Mouse (Mus musculus) MEL (cell line): Measurements from ENCODE around the gene Men1. TPM values are rescaled to one million over a fixed set of nuclear protein-coding genes. Genes with fewer than 3 reads are reported as not detected.

Experiments used
- DNase-seq: peaks from one replicate; pipeline ENCODE4 v3.0.0; 2011; ENCODE audit warnings: low read depth, low spot score
- H3K27ac ChIP-seq: 2 replicates; pipeline ENCODE4 v1.5.1; 2012; ENCODE audit warnings: low read depth, mild to moderate bottlenecking, control low read depth, low read length, moderate library complexity; ENCODE audit not compliant: control insufficient read depth
- H3K27me3 ChIP-seq, 2 experiments: fragments of 150-350 bp in 1 of 2; sonication (generic) in 1 of 2; 2 replicates each; pipeline ENCODE4 v1.6.1; 2012; ENCODE audit warnings: low read length in 2 of 2, mild to moderate bottlenecking in 2 of 2, improper control_type of control experiment in 1 of 2, moderate library complexity in 1 of 2; ENCODE audit not compliant: insufficient read depth in 2 of 2, control insufficient read depth in 1 of 2
- H3K36me3 ChIP-seq, 2 experiments: 2 replicates each; pipeline ENCODE4 v1.6.1; 2012 to 2014; ENCODE audit warnings: low read length in 2 of 2, improper control_type of control experiment in 1 of 2, inconsistent platforms in 1 of 2, mild to moderate bottlenecking in 1 of 2; ENCODE audit not compliant: insufficient read depth in 2 of 2, control insufficient read depth in 1 of 2
- H3K4me1 ChIP-seq, 2 experiments: fragments of 150-350 bp in 1 of 2; sonication (generic) in 1 of 2; 2 replicates each; pipeline ENCODE4 v1.6.1; 2012; ENCODE audit warnings: low read length in 2 of 2, improper control_type of control experiment in 1 of 2, mild to moderate bottlenecking in 1 of 2; ENCODE audit not compliant: insufficient read depth in 2 of 2, control insufficient read depth in 1 of 2
- H3K4me3 ChIP-seq, 2 experiments: fragments of 150-350 bp in 1 of 2; sonication (generic) in 1 of 2; 2 replicates each; pipeline ENCODE4 v1.5.1; 2012; ENCODE audit warnings: low read depth in 2 of 2, low read length in 2 of 2, mild to moderate bottlenecking in 2 of 2, moderate library complexity in 2 of 2, control low read depth in 1 of 2, improper control_type of control experiment in 1 of 2; ENCODE audit not compliant: control insufficient read depth in 1 of 2, insufficient read depth in 1 of 2
- H3K79me2 ChIP-seq: 2 replicates; pipeline ENCODE4 v1.6.1; 2012; ENCODE audit warnings: mild to moderate bottlenecking, low read length, moderate library complexity; ENCODE audit not compliant: control insufficient read depth, poor library complexity, insufficient read depth
- H3K9ac ChIP-seq: 2 replicates; pipeline ENCODE4 v1.6.1; 2012; ENCODE audit warnings: low read depth, mild to moderate bottlenecking, control low read depth, low read length, moderate library complexity; ENCODE audit not compliant: control insufficient read depth, poor library complexity, severe bottlenecking
- H3K9me3 ChIP-seq: fragments of 150-350 bp; sonication (generic); replicated peaks from 2 replicates; pipeline ENCODE4 v1.6.1; 2012; ENCODE audit warnings: mild to moderate bottlenecking, low read length, improper control_type of control experiment, moderate library complexity; ENCODE audit not compliant: insufficient read depth
- BHLHE40 ChIP-seq: IDR thresholded peaks from 2 replicates; pipeline ENCODE4 v1.6.1; 2012; ENCODE audit warnings: low read depth, mild to moderate bottlenecking, inconsistent platforms, low read length, improper control_type of control experiment, borderline replicate concordance
- CHD1 ChIP-seq: IDR thresholded peaks from 2 replicates; pipeline ENCODE4 v1.6.1; 2012; ENCODE audit warnings: low read depth, mild to moderate bottlenecking, inconsistent platforms, low read length, improper control_type of control experiment
- E2F4 ChIP-seq: IDR thresholded peaks from 2 replicates; pipeline ENCODE4 v1.6.1; 2011; ENCODE audit warnings: low read depth, low read length, improper control_type of control experiment, borderline replicate concordance
- ELF1 ChIP-seq: IDR thresholded peaks from 2 replicates; pipeline ENCODE4 v1.6.1; 2014; ENCODE audit warnings: low read depth, mild to moderate bottlenecking, inconsistent platforms, low read length, improper control_type of control experiment, moderate library complexity
- EP300 ChIP-seq, 2 experiments: IDR thresholded peaks; 2 replicates each; pipeline ENCODE4 v1.6.1; 2011; ENCODE audit warnings: improper control_type of control experiment in 2 of 2, low read length in 2 of 2, low read depth in 1 of 2, mild to moderate bottlenecking in 1 of 2
- HCFC1 ChIP-seq: IDR thresholded peaks from 2 replicates; pipeline ENCODE4 v1.6.1; 2012; ENCODE audit warnings: low read depth, mild to moderate bottlenecking, inconsistent platforms, low read length, improper control_type of control experiment, moderate library complexity
- JUND ChIP-seq: IDR thresholded peaks from 2 replicates; pipeline ENCODE4 v1.6.1; 2011; ENCODE audit warnings: low read depth, mild to moderate bottlenecking, improper control_type of control experiment, low read length
- KAT2A ChIP-seq: conservative IDR thresholded peaks from 2 replicates; pipeline ENCODE4 v1.6.1; 2012; ENCODE audit warnings: low read depth, low read length, improper control_type of control experiment, inconsistent platforms
- MAZ ChIP-seq: IDR thresholded peaks from 2 replicates; pipeline ENCODE4 v1.6.1; 2012; ENCODE audit warnings: low read depth, mild to moderate bottlenecking, inconsistent platforms, low read length, improper control_type of control experiment
- MXI1 ChIP-seq: IDR thresholded peaks from 2 replicates; pipeline ENCODE4 v1.6.1; 2011; ENCODE audit warnings: mild to moderate bottlenecking, low read depth, low read length, improper control_type of control experiment
- MYC ChIP-seq: IDR thresholded peaks from 2 replicates; pipeline ENCODE4 v1.6.1; 2011; ENCODE audit warnings: low read depth, mild to moderate bottlenecking, low read length, improper control_type of control experiment, moderate library complexity
- NELFE ChIP-seq: IDR thresholded peaks from 2 replicates; pipeline ENCODE4 v1.6.1; 2011; ENCODE audit warnings: low read depth, low read length, improper control_type of control experiment
- SIN3A ChIP-seq: IDR thresholded peaks from 2 replicates; pipeline ENCODE4 v1.6.1; 2012; ENCODE audit warnings: low read length, improper control_type of control experiment, inconsistent platforms
- SMC3 ChIP-seq: IDR thresholded peaks from 2 replicates; pipeline ENCODE4 v1.6.1; 2011; ENCODE audit warnings: low read depth, low read length, improper control_type of control experiment
- UBTF ChIP-seq: IDR thresholded peaks from 2 replicates; pipeline ENCODE4 v1.6.1; 2012; ENCODE audit warnings: low read depth, mild to moderate bottlenecking, inconsistent platforms, low read length, improper control_type of control experiment, moderate library complexity, borderline replicate concordance; ENCODE audit not compliant: insufficient read depth
- ZC3H11A ChIP-seq: IDR thresholded peaks from 2 replicates; pipeline ENCODE4 v1.6.1; 2012; ENCODE audit warnings: low read depth, mild to moderate bottlenecking, inconsistent platforms, low read length, improper control_type of control experiment
- ZMIZ1 ChIP-seq: IDR thresholded peaks from 2 replicates; pipeline ENCODE4 v1.6.1; 2012; ENCODE audit warnings: low read depth, mild to moderate bottlenecking, inconsistent platforms, low read length, improper control_type of control experiment, moderate library complexity
- ZNF384 ChIP-seq: IDR thresholded peaks from 2 replicates; pipeline ENCODE4 v1.6.1; 2012; ENCODE audit warnings: low read depth, mild to moderate bottlenecking, inconsistent platforms, low read length, improper control_type of control experiment
- polyA plus RNA-seq, 2 experiments: library from polyadenylated mRNA; stranded (reverse) in 1 of 2; unstranded in 1 of 2; fragments of >175 nt in 1 of 2; fragments of >200 nt in 1 of 2; gene quantifications; 2 replicates each; pipeline versions ENCODE4 v1.2.1 to v1.2.4; 2012; ENCODE audit warnings: low replicate concordance in 2 of 2, low read depth in 1 of 2; ENCODE audit not compliant: insufficient read length in 2 of 2, insufficient read depth in 1 of 2, missing spikeins in 1 of 2
- total RNA-seq: library from RNA; depleted of rRNA; stranded (reverse); fragments of 300-350 nt; gene quantifications from 2 replicates; pipeline ENCODE4 v1.2.3, GENCODE M21; 2012

Gene Men1
- total and polyA plus RNA-seq, 3 experiments = 39.4 to 132 TPM; not detected in 1

DNA sequence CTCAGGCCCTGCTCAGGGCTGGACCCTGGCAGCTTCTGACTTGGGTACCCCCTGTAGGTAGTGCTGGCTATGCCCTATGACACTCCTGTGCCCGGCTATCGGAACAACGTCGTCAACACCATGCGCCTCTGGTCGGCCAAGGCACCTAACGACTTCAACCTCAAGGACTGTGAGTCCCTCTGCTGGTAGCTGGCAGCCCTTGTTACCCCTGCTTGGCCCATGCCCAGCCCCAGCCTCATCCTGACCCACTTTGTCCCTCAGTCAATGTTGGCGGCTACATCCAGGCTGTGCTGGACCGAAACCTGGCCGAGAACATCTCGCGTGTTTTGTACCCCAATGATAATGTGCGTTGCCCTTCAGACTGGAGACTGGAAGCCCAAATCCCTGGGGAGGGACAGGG lies 53.2 kb downstream of the Men1 start:
- DNase-seq = no peak
- no peaks in the 10 kb centered on the region for H3K4me1 ChIP-seq
- H3K9me3 ChIP-seq = no peaks in the 10 kb centered on the region
- no peaks in the 10 kb centered on the region for H3K36me3 ChIP-seq
- no peaks in the 10 kb centered on the region for H3K27me3 ChIP-seq
- no peak for TF ChIP-seq E2F4
- H3K27ac ChIP-seq = no peak overlapping the region
- H3K79me2 ChIP-seq = no peaks in the 10 kb centered on the region
- H3K9ac ChIP-seq = no peak overlapping the region
- H3K4me3 ChIP-seq = no peak overlapping the region

- H3K9ac ChIP-seq = no peak overlapping the region
- no peak for DNase-seq
These were observed 55.0 kb downstream of the Men1 start for GRCm38 (mm10) chr19:6389803-6390202.

GRCm38 (mm10) chr19:6390251-6390650 lies 55.5 kb downstream of the Men1 start:
- no peaks in the 10 kb centered on the region for H3K9me3 ChIP-seq
- H3K36me3 ChIP-seq = no peaks in the 10 kb centered on the region
- DNase-seq = no peak
- H3K9ac ChIP-seq = no peak overlapping the region
- no peaks in the 10 kb centered on the region for H3K79me2 ChIP-seq
- no peaks in the 10 kb centered on the region for H3K4me1 ChIP-seq
- no peaks in the 10 kb centered on the region for H3K27me3 ChIP-seq
- no peak overlapping the region for H3K27ac ChIP-seq
- H3K4me3 ChIP-seq = no peak overlapping the region
- no peak for TF ChIP-seq MAZ
- no peak for TF ChIP-seq BHLHE40
- TF ChIP-seq CHD1 = no peak
- TF ChIP-seq EP300 (IDR thresholded peaks at IDR 0.05; ENCODE audit: low read depth in 1 of 2, low read length in 2 of 2) = no peak
- TF ChIP-seq E2F4 = no peak

More at GRCm38 (mm10) chr19:6389803-6390202, 55.0 kb downstream of the Men1 start:
- no peak overlapping the region for H3K4me3 ChIP-seq
- H3K9me3 ChIP-seq = no peaks in the 10 kb centered on the region
- H3K36me3 ChIP-seq = no peaks in the 10 kb centered on the region
- no peaks in the 10 kb centered on the region for H3K27me3 ChIP-seq
- TF ChIP-seq ELF1 (no peak), ZNF384 (no peak), NELFE (no peak), ZC3H11A (no peak), MAZ (no peak), MXI1 (no peak), SMC3 (no peak), HCFC1 (no peak), KAT2A (no peak), CHD1 (no peak), EP300 (IDR thresholded peaks at IDR 0.05; ENCODE audit: low read depth in 1 of 2, low read length in 2 of 2) (no peak), JUND (no peak), ZMIZ1 (no peak), MYC (no peak), SIN3A (no peak), UBTF (no peak)
- H3K79me2 ChIP-seq = no peaks in the 10 kb centered on the region
- H3K27ac ChIP-seq = no peak overlapping the region
- no peaks in the 10 kb centered on the region for H3K4me1 ChIP-seq
